Mouse (Mus musculus) thymus, postnatal 4 days (tissue): Measurements from ENCODE around the gene Pcyox1.
"Not testable (repeated sequence)": the region's sequence is repeated elsewhere in the genome, so short reads cannot be mapped to it uniquely, and the experiment has no call there.

Source experiments
- DNase-seq: peaks from one replicate; pipeline ENCODE4 v3.0.0; 2021

Gene Pcyox1

DNA sequence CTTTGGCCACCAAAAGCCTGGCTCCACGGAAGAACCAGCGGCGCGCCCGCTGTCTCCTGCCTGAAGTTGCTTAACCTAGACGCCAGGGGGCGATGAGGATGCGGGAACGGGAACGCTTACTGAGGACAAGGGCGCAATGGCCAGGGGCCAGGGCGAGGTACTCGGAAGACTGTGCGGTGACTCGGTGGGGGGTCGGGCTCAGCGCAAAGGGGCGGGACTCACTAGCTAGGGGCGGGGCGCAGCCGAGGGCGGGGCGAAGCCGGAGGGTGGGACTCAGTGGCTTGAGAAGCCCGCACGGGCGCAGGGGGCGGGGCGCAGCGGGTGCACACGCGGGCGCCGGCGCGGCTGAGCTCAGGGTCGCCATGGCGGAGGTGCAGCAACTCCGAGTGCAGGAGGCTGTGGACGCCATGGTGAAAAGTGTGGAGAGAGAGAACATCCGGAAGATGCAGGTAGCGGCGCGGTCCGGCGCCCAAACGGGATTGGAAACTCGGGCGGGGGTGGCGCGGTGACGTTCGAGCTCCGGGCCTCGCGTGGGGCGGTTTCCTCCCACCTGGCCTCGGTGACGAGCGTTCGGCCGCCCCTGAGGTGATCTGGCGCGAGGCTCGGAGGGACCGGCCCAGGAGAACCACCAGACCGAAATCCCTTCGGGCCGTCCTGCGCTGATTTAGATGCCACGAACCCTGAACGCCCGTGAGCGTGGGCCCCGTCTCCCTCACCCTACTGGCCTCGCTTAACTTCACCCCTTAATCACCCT, 31.4 kb downstream of the Pcyox1 start, which contains the start of gene Fam136a:
Gene Fam136a (plus strand): TSS at position 276 of the 754 bp plus-strand sequence.
- peak; percentile 94 for DNase-seq

DNA sequence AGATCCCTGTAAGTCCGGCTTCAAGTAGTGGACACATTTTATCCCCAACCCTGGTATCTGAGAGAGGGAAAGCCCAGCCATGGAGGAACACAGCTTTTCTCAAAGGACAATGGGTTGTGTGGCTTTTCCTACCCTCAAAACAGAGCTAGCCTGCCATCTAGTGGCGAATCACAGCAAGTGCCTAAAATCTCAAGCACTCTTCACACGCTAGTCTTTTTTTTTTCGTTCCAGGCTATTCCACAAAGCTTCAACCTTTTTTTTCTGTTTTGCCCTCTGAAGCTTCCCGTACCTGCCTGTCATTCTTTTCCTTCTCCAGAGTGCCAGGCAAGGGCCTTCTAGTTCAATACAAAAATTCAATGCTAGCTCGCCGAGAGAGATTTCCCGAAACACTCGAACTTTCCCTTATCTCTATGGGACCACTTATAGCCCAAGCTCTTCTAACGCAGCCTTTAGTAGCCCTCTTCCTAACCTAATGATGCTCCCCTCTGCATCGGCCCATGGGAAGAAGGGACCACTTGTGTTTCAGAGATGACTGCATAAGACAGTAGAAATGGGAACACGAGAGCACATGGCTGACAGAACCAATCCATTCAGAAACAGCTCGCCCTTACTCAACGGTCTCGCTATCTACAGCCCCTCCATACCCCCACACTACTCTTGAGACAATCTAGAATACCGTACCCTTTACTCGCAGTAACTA, 32.4 kb downstream of the Pcyox1 start:
- peak; percentile 86 for DNase-seq

DNA sequence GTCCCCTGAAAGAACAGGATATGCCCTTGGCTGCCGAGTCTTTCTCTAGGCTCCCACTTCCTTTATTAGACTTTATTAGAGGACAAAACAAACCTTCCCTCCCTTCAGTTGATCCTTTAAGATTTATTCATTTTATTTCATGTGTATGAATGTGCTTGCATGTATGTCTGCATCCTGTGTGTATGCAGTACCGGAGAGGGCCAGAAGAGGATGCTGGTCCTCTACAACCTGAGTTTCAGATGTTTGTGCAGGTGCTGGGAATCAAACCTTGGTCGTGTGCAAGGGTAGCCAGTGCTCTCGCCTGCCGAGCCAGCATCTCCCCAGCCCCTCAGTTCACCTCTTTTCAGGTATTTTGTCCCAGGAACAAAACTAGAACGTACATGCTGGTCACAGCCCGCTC, 35.6 kb downstream of the Pcyox1 start:
- DNase-seq, result no peak

DNA sequence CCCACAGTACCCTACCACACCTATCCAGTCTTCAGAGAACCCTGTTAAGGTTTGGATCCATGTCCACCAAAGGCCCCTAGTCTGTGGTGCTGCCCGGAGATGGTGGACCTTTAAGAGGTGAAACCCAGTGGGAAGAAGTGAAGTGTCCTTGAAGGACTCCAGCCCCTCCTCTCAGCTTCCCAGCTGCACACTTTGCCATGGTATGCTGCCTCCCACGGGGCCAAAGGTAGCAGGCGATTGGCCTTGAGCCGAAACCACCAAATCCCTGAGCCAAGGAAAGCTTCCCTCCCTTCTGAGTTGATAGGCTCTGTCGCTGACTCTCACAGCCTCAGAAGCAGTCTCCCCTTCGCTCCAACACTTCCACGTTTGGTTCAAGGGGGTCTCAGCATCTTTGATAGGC, 36.3 kb downstream of the Pcyox1 start:
- DNase-seq, result no peak

DNA sequence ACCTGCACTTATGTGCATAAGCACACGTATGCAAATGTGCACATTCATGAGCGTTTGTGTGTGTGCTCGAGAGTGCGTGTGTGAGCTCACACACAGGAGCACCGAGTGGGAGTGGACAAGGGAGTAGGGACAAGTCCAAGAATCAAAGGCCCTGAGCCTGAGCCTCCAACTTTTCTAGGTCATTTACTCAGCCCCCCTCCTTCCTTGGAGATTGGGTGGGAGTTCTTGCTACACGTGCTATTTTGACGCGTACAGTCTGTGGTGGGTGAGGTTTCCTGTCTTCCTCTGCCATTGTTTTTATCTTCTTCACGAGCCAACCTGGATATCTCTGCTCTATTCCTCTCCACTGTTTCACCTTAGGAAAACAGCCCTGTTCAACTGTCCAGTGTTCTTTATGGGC, 40.0 kb downstream of the Pcyox1 start:
- peak; percentile 53 for DNase-seq

DNA sequence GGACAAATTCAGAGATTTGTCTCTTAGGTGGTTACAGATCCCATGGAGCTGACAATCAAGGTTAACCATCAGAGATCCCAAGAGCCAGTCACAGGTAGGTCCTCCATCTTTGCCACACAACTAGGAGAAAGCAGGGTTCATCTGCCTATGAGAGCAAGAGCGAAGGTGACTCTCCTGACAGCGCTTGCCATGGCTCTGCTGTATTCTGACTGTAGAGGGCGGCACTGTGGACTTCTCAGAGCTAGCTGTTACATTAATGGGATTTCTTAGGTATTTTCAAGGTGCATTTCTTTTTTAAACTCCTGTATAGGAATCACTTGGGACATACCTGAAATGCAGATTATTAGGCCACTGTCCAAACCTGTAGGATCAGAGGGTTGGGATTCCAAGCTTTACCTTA, 42.0 kb downstream of the Pcyox1 start:
- peak; percentile 55 for DNase-seq

DNA sequence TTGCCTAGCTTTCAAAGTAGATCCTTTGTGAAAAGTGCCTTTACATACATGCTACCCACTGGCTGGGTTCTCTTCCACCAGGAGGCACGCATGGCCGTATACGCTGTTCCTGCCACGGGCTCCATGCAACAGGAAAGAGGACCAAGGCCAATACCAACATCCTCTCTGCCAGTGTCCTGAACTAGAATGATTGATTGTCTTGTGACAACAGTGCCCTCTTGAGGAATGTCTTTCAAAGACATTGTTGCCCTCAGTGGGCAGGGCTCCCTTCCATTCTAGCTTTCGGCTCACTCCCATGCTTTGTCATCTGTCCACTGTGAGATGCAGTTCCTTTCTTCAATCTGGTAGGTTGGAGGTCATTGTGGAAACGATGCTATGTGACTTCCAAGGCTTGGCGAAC, 47.7 kb downstream of the Pcyox1 start:
- no peak for DNase-seq

DNA sequence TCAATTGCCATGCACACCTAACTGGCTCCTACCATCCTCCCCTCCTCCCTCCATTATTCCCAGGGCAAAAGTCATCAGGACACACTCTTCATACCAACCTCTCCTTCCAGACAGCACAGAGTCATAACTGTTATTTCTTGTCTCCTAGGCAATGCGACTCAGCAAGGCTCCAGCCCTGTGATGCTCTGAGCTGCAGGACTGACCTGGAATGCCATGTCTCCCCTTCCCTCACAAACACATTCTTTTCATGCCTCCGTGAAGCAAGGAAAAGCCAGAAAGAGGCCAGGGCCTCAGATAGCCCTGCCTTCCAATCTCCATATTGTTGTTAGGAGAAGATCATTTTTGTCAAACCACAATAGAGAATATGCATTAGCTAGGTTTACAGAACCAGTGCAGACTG, 50.9 kb downstream of the Pcyox1 start:
- DNase-seq, result no peak

DNA sequence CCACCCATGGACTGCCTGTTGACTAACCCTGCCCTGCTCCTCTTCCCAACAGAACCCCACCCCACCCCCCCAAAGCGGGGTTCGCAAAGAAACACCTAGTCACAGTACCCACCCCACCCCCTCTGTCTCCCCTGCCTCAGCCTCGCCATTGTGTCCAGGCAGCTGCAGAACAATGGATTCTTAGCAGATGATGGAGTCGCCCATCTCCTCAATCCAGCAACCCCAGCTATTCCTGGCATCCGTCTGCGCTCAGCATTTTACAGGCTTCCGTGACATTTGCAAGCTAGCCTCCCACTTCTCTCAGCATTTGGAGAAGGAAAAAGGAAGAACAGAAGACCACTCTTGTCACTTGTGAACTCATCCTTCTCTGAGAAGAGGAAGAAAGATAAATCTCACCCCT, 53.3 kb downstream of the Pcyox1 start:
- no peak for DNase-seq

DNA sequence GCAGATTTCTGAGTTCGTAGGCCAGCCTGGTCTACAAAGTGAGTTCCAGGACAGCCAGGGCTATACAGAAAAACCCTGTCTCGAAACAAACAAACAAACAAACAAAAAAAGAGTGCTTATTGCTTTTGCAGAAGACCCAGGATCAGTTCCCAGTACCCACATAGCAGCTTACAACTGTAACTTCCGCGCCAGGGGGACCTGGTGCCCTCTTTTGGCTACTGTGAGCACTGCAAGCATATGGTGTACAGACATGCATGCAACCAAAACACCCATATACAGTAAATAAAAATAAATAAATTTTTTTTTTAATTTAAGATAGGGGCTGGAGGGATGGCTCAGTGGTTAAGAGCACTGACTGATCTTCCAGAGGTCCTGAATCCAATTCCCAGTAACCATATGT, 60.6 kb downstream of the Pcyox1 start:
- not testable (repeated sequence) for DNase-seq
